Mouse (Mus musculus) ovary, adult 18-20 months (tissue): ENCODE data around the gene Rplp1.

Source experiments
- DNase-seq: peaks from one replicate; pipeline ENCODE4 v3.0.0; 2022; ENCODE audit warnings: low spot score, mixed read lengths

Rplp1 gene

DNA sequence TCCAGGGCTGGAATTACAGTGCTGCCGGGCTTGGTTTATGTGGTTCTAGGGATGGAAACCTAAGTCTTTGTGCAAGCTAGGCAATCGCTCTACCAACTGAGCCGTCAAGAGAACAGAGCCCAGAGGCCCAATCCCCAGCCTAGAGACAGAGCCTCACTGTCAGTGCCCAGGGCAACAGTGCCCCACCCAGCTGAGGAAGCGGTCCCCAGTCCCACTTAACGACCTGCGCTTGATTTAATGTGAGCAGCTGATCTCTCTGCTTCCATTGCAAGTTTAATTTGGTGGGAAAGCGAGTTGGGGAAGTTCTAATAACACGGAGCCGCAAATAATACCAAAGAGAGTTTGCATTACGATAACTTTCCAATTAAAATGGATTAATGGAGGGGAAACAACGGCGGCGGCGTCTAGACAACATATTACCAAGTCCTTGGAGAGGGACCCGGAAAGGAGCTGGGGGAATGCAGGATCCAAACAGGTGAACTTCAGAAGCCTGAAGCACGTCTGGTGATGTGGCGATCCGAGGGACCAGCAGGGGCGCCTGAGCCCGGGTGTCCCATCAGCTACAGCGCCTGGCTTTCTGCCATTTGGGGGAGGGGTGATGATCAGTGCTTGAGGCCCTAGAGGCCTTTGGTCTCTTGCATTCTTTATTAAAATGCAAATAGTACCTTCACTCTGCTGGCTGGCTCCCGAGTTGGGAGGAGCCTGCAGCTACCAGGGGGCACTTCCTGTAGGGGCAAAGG is 36.8 kb downstream of the Rplp1 start:
- no peak for DNase-seq

DNA sequence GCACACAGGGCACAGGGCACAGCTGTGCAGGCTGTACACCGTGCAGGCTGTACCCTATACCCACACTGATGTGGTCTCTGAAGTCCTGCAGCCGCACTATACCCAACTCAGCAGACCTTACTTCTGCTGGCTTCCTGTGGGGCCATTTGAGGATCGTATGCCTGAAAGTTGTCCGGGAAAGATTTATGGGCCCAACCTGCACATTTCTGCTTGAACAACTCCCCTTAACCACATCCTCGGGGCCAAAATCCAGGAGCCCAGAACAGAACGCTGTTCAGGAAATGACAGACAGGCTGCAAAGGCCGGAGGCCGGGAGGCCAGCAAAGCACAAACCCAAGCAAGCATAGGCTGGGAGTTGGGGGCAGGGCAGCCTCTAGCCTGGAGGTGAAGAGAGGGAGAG is 41.0 kb downstream of the Rplp1 start:
- no peak for DNase-seq

DNA sequence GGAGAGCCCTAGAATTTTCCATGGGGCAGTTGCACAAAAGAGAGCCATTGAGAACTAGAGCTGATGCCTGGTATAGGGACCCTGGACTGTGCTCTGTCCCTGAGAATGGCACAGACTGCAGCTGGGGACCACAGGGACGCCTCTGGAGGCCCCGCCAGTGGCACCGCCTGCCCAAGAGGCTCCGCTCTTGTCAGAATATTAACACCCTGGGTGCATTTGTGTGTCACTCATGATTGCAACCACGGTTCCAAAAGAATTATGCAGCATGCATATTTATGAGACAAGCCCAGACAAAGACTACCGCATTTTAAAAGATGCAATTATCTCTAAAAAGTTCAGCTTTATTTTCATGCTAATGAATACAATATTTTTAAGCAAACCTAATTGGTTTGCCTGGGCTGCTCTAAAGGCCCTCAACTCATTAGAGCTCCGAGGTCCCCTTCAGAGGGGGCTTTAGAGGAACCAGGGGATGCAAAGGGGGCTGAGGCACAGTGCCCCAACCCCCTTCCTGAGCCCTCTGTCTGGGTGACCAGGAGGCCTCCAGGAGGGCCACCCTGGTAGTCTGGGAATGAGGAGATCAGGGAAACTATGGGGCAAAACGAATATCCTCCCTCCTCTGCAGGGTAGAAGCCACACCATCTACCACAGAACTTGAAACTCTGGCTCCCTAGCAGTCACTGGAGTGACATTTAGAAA is 41.9 kb downstream of the Rplp1 start:
- no peak for DNase-seq

DNA sequence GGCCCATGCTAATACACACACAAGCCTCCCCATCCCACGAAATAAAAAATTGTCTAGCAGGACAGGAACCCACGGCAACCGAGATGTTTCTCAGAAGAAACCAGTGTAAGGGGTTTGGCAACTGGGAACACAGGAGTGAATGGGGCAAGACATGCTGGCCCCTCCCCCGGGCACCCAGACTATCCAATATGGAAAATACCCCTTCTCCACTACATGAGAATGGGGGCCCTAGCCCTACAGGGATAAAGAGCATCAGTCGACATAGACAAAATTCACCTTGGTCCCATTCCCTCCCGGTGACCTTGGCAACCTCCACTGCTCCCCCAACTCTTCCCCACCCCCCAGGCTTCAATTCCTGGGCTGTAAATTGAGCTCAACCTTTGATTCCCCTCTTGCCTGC is 42.5 kb downstream of the Rplp1 start:
- DNase-seq: no peak

DNA sequence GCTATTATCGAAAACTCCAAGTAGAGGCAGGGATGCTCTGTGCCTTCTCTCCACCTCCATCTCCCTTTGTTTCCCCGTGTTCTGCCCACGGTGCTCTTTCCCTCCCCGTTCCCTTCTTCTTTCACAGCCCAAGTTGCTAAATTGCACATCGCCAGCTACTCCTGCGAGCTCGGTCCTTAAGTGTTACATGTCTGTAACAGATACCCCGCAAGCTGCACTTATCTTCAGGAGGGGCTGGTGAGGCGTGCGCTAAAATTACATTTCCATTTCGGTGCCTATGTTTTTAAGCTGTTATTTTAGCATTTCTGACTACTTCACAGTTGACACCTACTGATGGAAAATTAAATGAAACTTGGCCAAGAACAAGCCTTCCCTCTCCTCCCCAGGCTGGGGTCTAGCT is 46.7 kb downstream of the Rplp1 start:
- DNase-seq: no peak
